Mouse (Mus musculus) erythroblast, embryonic 14.5 days (primary cell): ENCODE results near the gene Grik1.

Experiments
- GATA1 ChIP-seq: IDR thresholded peaks from 2 replicates; pipeline ENCODE4 v1.6.1; 2012; ENCODE audit warnings: low read length, inconsistent platforms, mixed read lengths
- TAL1 ChIP-seq: IDR thresholded peaks from 3 replicates; pipeline ENCODE4 v1.6.1; 2012; ENCODE audit warnings: low read length, inconsistent platforms, mixed read lengths

- no peak for TF ChIP-seq GATA1
- no peak for TF ChIP-seq TAL1
Measured at GRCm38 (mm10) chr16:88138913-88139312, 151.2 kb downstream of the Grik1 start.
